Mouse (Mus musculus): ENCODE data around the gene Foxs1. TPM values are rescaled to one million over a fixed set of nuclear protein-coding genes. Genes with fewer than 3 reads are reported as not detected.

Gene Foxs1
- polyA plus RNA-seq, 1 experiment from 2014 or later, result 2.9 TPM

GRCm38 (mm10) chr2:152909848-152910247 is 23.2 kb downstream of the Foxs1 start:
- no peaks in the 10 kb centered on the region for H3K36me3 ChIP-seq (ENCODE audit: control insufficient read depth, insufficient read depth, low read length)
- ATAC-seq (ENCODE audit: low read depth), result no peak
- 90% methylated on average over 6 of the region's 6 CpGs for WGBS

GRCm38 (mm10) chr2:152907114-152907943 is 25.7 kb downstream of the Foxs1 start:
- no peak for ATAC-seq (ENCODE audit: low read depth)
- 65% methylated on average over 14 of the region's 14 CpGs for WGBS
- no peaks in the 10 kb centered on the region for H3K4me1 ChIP-seq (ENCODE audit: control insufficient read depth, insufficient read depth, low read length)
- no peak overlapping the region for H3K9ac ChIP-seq (replicated peaks; ENCODE audit: low read depth, low read length)
- no peak overlapping the region for H3K4me2 ChIP-seq (ENCODE audit: low read depth, low read length)
- H3K9me3 ChIP-seq (ENCODE audit: control insufficient read depth, low read length), result no peaks in the 10 kb centered on the region
- H3K27ac ChIP-seq (ENCODE audit: low read depth, low read length), result no peak overlapping the region
- no peak overlapping the region for H3K4me3 ChIP-seq (ENCODE audit: low read depth, low read length)
- H3K36me3 ChIP-seq (ENCODE audit: control insufficient read depth, insufficient read depth, low read length), result no peaks in the 10 kb centered on the region
- no peaks in the 10 kb centered on the region for H3K27me3 ChIP-seq (ENCODE audit: control insufficient read depth, insufficient read depth, low read length)

More at GRCm38 (mm10) chr2:152909848-152910247, 23.2 kb downstream of the Foxs1 start:
- peaks cover 5% of the 10 kb centered on the region; the same call in 1 of the 2 replicates for H3K27me3 ChIP-seq (ENCODE audit: control insufficient read depth, insufficient read depth, low read length)
- no peak overlapping the region for H3K4me3 ChIP-seq (ENCODE audit: low read depth, low read length)
- H3K9me3 ChIP-seq (ENCODE audit: control insufficient read depth, low read length), result no peaks in the 10 kb centered on the region
- no peak overlapping the region for H3K27ac ChIP-seq (ENCODE audit: low read depth, low read length)
- no peak overlapping the region for H3K4me2 ChIP-seq (ENCODE audit: low read depth, low read length)
- no peaks in the 10 kb centered on the region for H3K4me1 ChIP-seq (ENCODE audit: control insufficient read depth, insufficient read depth, low read length)
- H3K9ac ChIP-seq (replicated peaks; ENCODE audit: low read depth, low read length), result no peak overlapping the region

- Histone ChIP-seq H3K27ac (ENCODE audit: low read depth, low read length) (no peak overlapping the region), H3K36me3 (ENCODE audit: control insufficient read depth, insufficient read depth, low read length) (no peaks in the 10 kb centered on the region), H3K9me3 (ENCODE audit: control insufficient read depth, low read length) (no peaks in the 10 kb centered on the region), H3K9ac (replicated peaks; ENCODE audit: low read depth, low read length) (no peak overlapping the region), H3K4me3 (ENCODE audit: low read depth, low read length) (no peak overlapping the region), H3K4me2 (ENCODE audit: low read depth, low read length) (no peak overlapping the region), H3K4me1 (ENCODE audit: control insufficient read depth, insufficient read depth, low read length) (no peaks in the 10 kb centered on the region), H3K27me3 (ENCODE audit: control insufficient read depth, insufficient read depth, low read length) (no peaks in the 10 kb centered on the region)
- 71% methylated on average over 9 of the region's 9 CpGs for WGBS
- ATAC-seq (ENCODE audit: low read depth), result no peak
These were observed 26.6 kb downstream of the Foxs1 start for GRCm38 (mm10) chr2:152906274-152907037.

- WGBS, result 69% methylated on average over 11 of the region's 11 CpGs
- Histone ChIP-seq H3K9ac (replicated peaks; ENCODE audit: low read depth, low read length) (no peak overlapping the region), H3K4me1 (ENCODE audit: control insufficient read depth, insufficient read depth, low read length) (no peaks in the 10 kb centered on the region), H3K9me3 (ENCODE audit: control insufficient read depth, low read length) (no peaks in the 10 kb centered on the region), H3K4me2 (ENCODE audit: low read depth, low read length) (no peak overlapping the region), H3K36me3 (ENCODE audit: control insufficient read depth, insufficient read depth, low read length) (no peaks in the 10 kb centered on the region), H3K4me3 (ENCODE audit: low read depth, low read length) (no peak overlapping the region), H3K27ac (ENCODE audit: low read depth, low read length) (no peak overlapping the region), H3K27me3 (ENCODE audit: control insufficient read depth, insufficient read depth, low read length) (no peaks in the 10 kb centered on the region)
- no peak for ATAC-seq (ENCODE audit: low read depth)
These were observed 27.8 kb downstream of the Foxs1 start for GRCm38 (mm10) chr2:152905036-152905829.

- no peak for ATAC-seq (ENCODE audit: low read depth)
- no peak overlapping the region for H3K9ac ChIP-seq (replicated peaks; ENCODE audit: low read depth, low read length)
- WGBS, result 80% methylated on average over 5 of the region's 5 CpGs
- no peaks in the 10 kb centered on the region for H3K9me3 ChIP-seq (ENCODE audit: control insufficient read depth, low read length)
- H3K27ac ChIP-seq (ENCODE audit: low read depth, low read length), result no peak overlapping the region
- H3K4me2 ChIP-seq (ENCODE audit: low read depth, low read length), result no peak overlapping the region
- no peaks in the 10 kb centered on the region for H3K27me3 ChIP-seq (ENCODE audit: control insufficient read depth, insufficient read depth, low read length)
- H3K4me3 ChIP-seq (ENCODE audit: low read depth, low read length), result no peak overlapping the region
- H3K4me1 ChIP-seq (ENCODE audit: control insufficient read depth, insufficient read depth, low read length), result no peaks in the 10 kb centered on the region
- no peaks in the 10 kb centered on the region for H3K36me3 ChIP-seq (ENCODE audit: control insufficient read depth, insufficient read depth, low read length)
These were observed 28.8 kb downstream of the Foxs1 start for GRCm38 (mm10) chr2:152904127-152904643.

GRCm38 (mm10) chr2:152903586-152903985 is 29.4 kb downstream of the Foxs1 start:
- H3K9me3 ChIP-seq (ENCODE audit: control insufficient read depth, low read length), result no peaks in the 10 kb centered on the region
- no peak overlapping the region for H3K4me3 ChIP-seq (ENCODE audit: low read depth, low read length)
- H3K4me1 ChIP-seq (ENCODE audit: control insufficient read depth, insufficient read depth, low read length), result no peaks in the 10 kb centered on the region
- H3K27me3 ChIP-seq (ENCODE audit: control insufficient read depth, insufficient read depth, low read length), result no peaks in the 10 kb centered on the region
- no peak overlapping the region for H3K9ac ChIP-seq (replicated peaks; ENCODE audit: low read depth, low read length)
- H3K36me3 ChIP-seq (ENCODE audit: control insufficient read depth, insufficient read depth, low read length), result no peaks in the 10 kb centered on the region
- no peak overlapping the region for H3K4me2 ChIP-seq (ENCODE audit: low read depth, low read length)
- 74% methylated on average over 4 of the region's 4 CpGs for WGBS
- no peak for ATAC-seq (ENCODE audit: low read depth)
- H3K27ac ChIP-seq (ENCODE audit: low read depth, low read length), result no peak overlapping the region

- Histone ChIP-seq H3K4me2 (ENCODE audit: low read depth, low read length) (no peak overlapping the region), H3K9ac (replicated peaks; ENCODE audit: low read depth, low read length) (no peak overlapping the region), H3K4me3 (ENCODE audit: low read depth, low read length) (no peak overlapping the region), H3K9me3 (ENCODE audit: control insufficient read depth, low read length) (no peaks in the 10 kb centered on the region), H3K36me3 (ENCODE audit: control insufficient read depth, insufficient read depth, low read length) (no peaks in the 10 kb centered on the region), H3K27me3 (ENCODE audit: control insufficient read depth, insufficient read depth, low read length) (no peaks in the 10 kb centered on the region), H3K27ac (ENCODE audit: low read depth, low read length) (no peak overlapping the region), H3K4me1 (ENCODE audit: control insufficient read depth, insufficient read depth, low read length) (no peaks in the 10 kb centered on the region)
- ATAC-seq (ENCODE audit: low read depth), result no peak
- 39% methylated on average over 3 of the region's 3 CpGs for WGBS
These were observed 30.4 kb downstream of the Foxs1 start for GRCm38 (mm10) chr2:152902658-152903057.

GRCm38 (mm10) chr2:152901296-152901695 is 31.7 kb downstream of the Foxs1 start:
- no peak overlapping the region for H3K9ac ChIP-seq (replicated peaks; ENCODE audit: low read depth, low read length)
- 95% methylated on average over 15 of the region's 15 CpGs for WGBS
- no peak overlapping the region for H3K27ac ChIP-seq (ENCODE audit: low read depth, low read length)
- H3K36me3 ChIP-seq (ENCODE audit: control insufficient read depth, insufficient read depth, low read length), result no peaks in the 10 kb centered on the region
- H3K4me3 ChIP-seq (ENCODE audit: low read depth, low read length), result no peak overlapping the region
- H3K9me3 ChIP-seq (ENCODE audit: control insufficient read depth, low read length), result no peaks in the 10 kb centered on the region
- H3K4me1 ChIP-seq (ENCODE audit: control insufficient read depth, insufficient read depth, low read length), result no peaks in the 10 kb centered on the region
- ATAC-seq (ENCODE audit: low read depth), result no peak
- no peaks in the 10 kb centered on the region for H3K27me3 ChIP-seq (ENCODE audit: control insufficient read depth, insufficient read depth, low read length)
- no peak overlapping the region for H3K4me2 ChIP-seq (ENCODE audit: low read depth, low read length)
